Mouse (Mus musculus) right cerebral cortex, postnatal 25 days (tissue): ENCODE measurements around the gene Galnt2.
A peak's percentile ranks its signal among the peaks of the same experiment; 100 is the strongest.

Experiments
- DNase-seq: peaks from one replicate; pipeline ENCODE4 v3.0.0; 2022

Gene Galnt2

GRCm38 (mm10) chr8:124294425-124294824 lies 63.2 kb downstream of the Galnt2 start:
- no peak for DNase-seq

GRCm38 (mm10) chr8:124294900-124295299 lies 63.7 kb downstream of the Galnt2 start:
- DNase-seq: no peak

- no peak for DNase-seq
Observed at GRCm38 (mm10) chr8:124295357-124295756, 64.2 kb downstream of the Galnt2 start.

- no peak for DNase-seq
Observed at GRCm38 (mm10) chr8:124301512-124301911, 70.3 kb downstream of the Galnt2 start.

GRCm38 (mm10) chr8:124301935-124302555 lies 70.9 kb downstream of the Galnt2 start:
- no peak for DNase-seq

- no peak for DNase-seq
Observed at GRCm38 (mm10) chr8:124303211-124303902, 72.2 kb downstream of the Galnt2 start.

GRCm38 (mm10) chr8:124304141-124304540 lies 73.0 kb downstream of the Galnt2 start:
- no peak for DNase-seq

- no peak for DNase-seq
Observed at GRCm38 (mm10) chr8:124306574-124306973, 75.4 kb downstream of the Galnt2 start.

GRCm38 (mm10) chr8:124307700-124308099 lies 76.5 kb downstream of the Galnt2 start:
- DNase-seq: no peak

- no peak for DNase-seq
Observed at GRCm38 (mm10) chr8:124310509-124310908, 79.3 kb downstream of the Galnt2 start.

GRCm38 (mm10) chr8:124311111-124311510 lies 79.9 kb downstream of the Galnt2 start:
- no peak for DNase-seq

GRCm38 (mm10) chr8:124311723-124312122 lies 80.5 kb downstream of the Galnt2 start:
- no peak for DNase-seq

- DNase-seq: no peak
Observed at GRCm38 (mm10) chr8:124312228-124312627, 81.0 kb downstream of the Galnt2 start.

GRCm38 (mm10) chr8:124314803-124315202 lies 83.6 kb downstream of the Galnt2 start:
- DNase-seq: no peak

GRCm38 (mm10) chr8:124316466-124317136 lies 85.4 kb downstream of the Galnt2 start:
- DNase-seq: no peak

- no peak for DNase-seq
Observed at GRCm38 (mm10) chr8:124317191-124317682, 86.0 kb downstream of the Galnt2 start.

GRCm38 (mm10) chr8:124317821-124318220 lies 86.6 kb downstream of the Galnt2 start:
- no peak for DNase-seq

- no peak for DNase-seq
Observed at GRCm38 (mm10) chr8:124318612-124319315, 87.6 kb downstream of the Galnt2 start.

GRCm38 (mm10) chr8:124319316-124319652 lies 88.1 kb downstream of the Galnt2 start:
- no peak for DNase-seq

- DNase-seq: no peak
Observed at GRCm38 (mm10) chr8:124321227-124321840, 90.1 kb downstream of the Galnt2 start.

- peak; percentile 38 for DNase-seq
Observed at GRCm38 (mm10) chr8:124323356-124323755, 92.2 kb downstream of the Galnt2 start.

- DNase-seq: no peak
Observed at GRCm38 (mm10) chr8:124328259-124328658, 97.1 kb downstream of the Galnt2 start.

GRCm38 (mm10) chr8:124329690-124330089 lies 98.5 kb downstream of the Galnt2 start:
- no peak for DNase-seq
